Mouse (Mus musculus) small intestine, adult 2 months (tissue): ENCODE measurements around the gene Slc25a53.

Experiments
- CTCF ChIP-seq: fragments of 200-500 bp; IDR thresholded peaks from 2 replicates; pipeline ENCODE4 v1.5.1; 2012; ENCODE audit warnings: low read depth, mild to moderate bottlenecking, control low read depth, inconsistent platforms, low read length, moderate library complexity, mixed read lengths; ENCODE audit not compliant: insufficient replicate concordance, insufficient read length; ENCODE audit errors: extremely low read depth
- POLR2A ChIP-seq: fragments of 200-500 bp; IDR thresholded peaks from 2 replicates; pipeline ENCODE4 v1.6.1; 2012; ENCODE audit warnings: low read depth, mild to moderate bottlenecking, control low read depth, inconsistent platforms, low read length, moderate library complexity

DNA sequence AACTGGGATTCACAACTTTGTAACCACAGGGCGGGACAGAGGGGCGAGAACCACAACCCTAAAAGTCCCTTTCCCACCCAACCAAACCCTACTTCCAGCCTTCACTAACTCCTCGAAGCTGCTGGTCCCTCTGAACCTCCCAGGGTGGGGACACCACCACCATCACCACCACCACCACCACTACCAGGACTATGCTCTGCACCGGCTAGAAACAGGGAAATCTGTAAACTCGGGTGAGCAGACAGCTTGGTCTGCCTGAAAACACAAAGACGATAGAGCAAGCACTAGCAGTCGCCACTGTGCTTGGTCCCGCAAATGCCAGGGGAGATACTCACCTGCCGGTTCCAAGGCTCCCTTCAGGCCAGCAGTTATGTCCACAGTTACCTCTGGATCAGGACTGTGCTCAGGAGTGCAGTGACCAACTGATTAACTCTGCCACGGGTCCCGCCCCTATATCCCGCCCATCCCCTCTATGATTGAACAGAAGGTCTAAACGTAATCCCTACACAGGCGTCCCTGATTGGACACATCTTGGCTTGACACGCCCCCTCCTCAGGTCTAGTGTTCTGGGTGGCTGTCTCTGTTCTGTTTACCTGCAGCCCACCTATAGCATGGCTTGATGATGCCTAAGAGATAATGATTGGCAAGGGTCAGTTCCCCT lies 61.5 kb downstream of the Slc25a53 start, which contains the start of the genes Tmsb15l and Tmsb15b1:
- TF ChIP-seq CTCF (no peak), POLR2A (no peak)
